In the genomic region with DNA sequence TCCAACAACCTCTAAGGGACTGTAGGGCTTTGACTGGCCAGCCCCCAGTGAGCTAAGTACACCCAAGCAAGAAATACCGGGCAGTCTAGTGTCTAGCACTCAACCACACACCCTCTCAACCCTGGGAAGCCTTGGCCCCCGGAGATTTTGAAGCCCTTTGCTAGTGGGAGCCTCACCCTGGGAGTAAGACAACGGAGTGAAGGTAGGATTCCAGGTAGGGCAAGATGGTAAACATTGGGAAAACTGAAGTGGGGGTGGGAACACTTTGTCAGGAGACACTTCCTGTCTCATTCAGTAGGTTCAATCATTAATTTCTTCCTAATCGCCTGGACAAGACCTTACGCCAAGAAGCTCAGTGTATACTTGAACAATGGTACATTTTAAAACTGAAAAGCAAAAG, we compare ENCODE assay signal across 17 mouse cellular contexts. TPM values are rescaled to one million over a fixed set of nuclear protein-coding genes. Genes with fewer than 3 reads are reported as not detected.
A peak's percentile ranks its signal among the peaks of the same experiment; 100 is the strongest.
DNase-seq lines count a peak whose midpoint lies in the region; ATAC-seq and TF ChIP-seq lines count a peak whose summit lies in the region.
"Had no signal": no experiment of that assay in that cellular context is flagged by ENCODE, and none has a peak within 500 bp of the region (broad histone marks: within the 10 kb centered on the region; RNA-seq: fewer than 3 reads in every experiment).

No protein-coding gene starts in this region.

- H3K4me2 ChIP-seq in kidney, postnatal 0 days (ENCODE audit: low read length), result no peak overlapping the region
- H3K4me2 ChIP-seq in liver, embryonic 15.5 days, result peak overlapping the region; percentile 100

- no peak for ATAC-seq in kidney, postnatal 0 days (replicated peaks; ENCODE audit: low FRiP score, low read depth)
- no peak for ATAC-seq in liver, embryonic 15.5 days (ENCODE audit: insufficient read depth)
- ATAC-seq: CD4-positive, CD25-positive, alpha-beta regulatory T cell, adult 4 months had no signal

- no peaks in the 10 kb centered on the region; the same call in 1 of the 2 replicates for H3K4me1 ChIP-seq in kidney, postnatal 0 days (replicated peaks; ENCODE audit: insufficient read depth, low read length)
- H3K4me1 ChIP-seq in ES-E14 (ENCODE audit: control insufficient read depth in 2 of 2, insufficient read depth in 2 of 2, low read length in 2 of 2, poor library complexity in 1 of 2), result peaks cover 24 to 26% of the 10 kb centered on the region in 2 experiments
- H3K4me1 ChIP-seq in liver, embryonic 15.5 days (replicated peaks), result peaks cover 39% of the 10 kb centered on the region
- H3K4me1 ChIP-seq in olfactory bulb, adult 2 months (ENCODE audit: control insufficient read depth, insufficient read depth, low read length), result peaks cover 26% of the 10 kb centered on the region

- in situ Hi-C loops in ES-E14 (cut with MboI; ENCODE audit: low sequenced_read_pairs in 2 of 2, unreplicated experiment in 2 of 2), result no loop called here

- H3K27ac ChIP-seq in kidney, postnatal 0 days, result no peak overlapping the region
- H3K27ac ChIP-seq in ES-E14 (ENCODE audit: insufficient read depth, low read depth, low read length, poor library complexity, severe bottlenecking), result no peak overlapping the region
- H3K27ac ChIP-seq in liver, embryonic 15.5 days (replicated peaks), result no peak overlapping the region
- peak overlapping the region; percentile 36; the same call in 1 of the 2 replicates for H3K27ac ChIP-seq in olfactory bulb, adult 2 months (ENCODE audit: insufficient read depth, low read depth, low read length)
- H3K27ac ChIP-seq: hindbrain, embryonic 10.5 days; kidney, embryonic 15.5 days; midbrain, embryonic 10.5 days; neural tube, embryonic 15.5 days had no signal

- WGBS in kidney, postnatal 0 days, result 90% methylated on average over 5 of the region's 5 CpGs
- WGBS in liver, embryonic 15.5 days (ENCODE audit: insufficient replicate concordance), result 65% methylated on average over 5 of the region's 5 CpGs
- WGBS in olfactory bulb, adult 2 months, result 86% methylated on average over 5 of the region's 5 CpGs

- H3K27me3 ChIP-seq in kidney, postnatal 0 days (ENCODE audit: insufficient read depth, low read length), result no peaks in the 10 kb centered on the region
- no peaks in the 10 kb centered on the region; the same call in 1 of the 2 replicates for H3K27me3 ChIP-seq in liver, embryonic 15.5 days
- H3K27me3 ChIP-seq: heart, embryonic 12.5 days; kidney, embryonic 15.5 days had no signal

- no peaks in the 10 kb centered on the region for H3K9me3 ChIP-seq in kidney, postnatal 0 days (replicated peaks; ENCODE audit: low read length)
- H3K9me3 ChIP-seq in ES-E14 (ENCODE audit: control insufficient read depth, insufficient read depth, low read depth, low read length), result no peaks in the 10 kb centered on the region
- H3K9me3 ChIP-seq in liver, embryonic 15.5 days (replicated peaks), result no peaks in the 10 kb centered on the region
- H3K9me3 ChIP-seq: heart, embryonic 12.5 days; hindbrain, embryonic 10.5 days; kidney, embryonic 15.5 days; midbrain, embryonic 10.5 days; neural tube, embryonic 15.5 days had no signal

- no peak for DNase-seq in kidney, postnatal 0 days (ENCODE audit: low spot score)
- no peak for DNase-seq in kidney, postnatal 4 days
- DNase-seq in ES-E14 (ENCODE audit: low read depth, low spot score), result no peak
- no peak for DNase-seq in urinary bladder, postnatal 10 days (ENCODE audit: low spot score)
- DNase-seq in urinary bladder, postnatal 4 days (ENCODE audit: low spot score in 2 of 2), result no peak
- DNase-seq: adrenal gland, postnatal 25 days; cerebellum, postnatal 36 days; gastrocnemius, postnatal 25 days; right cerebral cortex, adult 18-20 months had no signal

- H3K36me3 ChIP-seq in kidney, postnatal 0 days (ENCODE audit: insufficient read depth, low read length), result 0 out of 2 replicates have a peak, but pooled peaks cover 11% of the 10 kb centered on the region
- H3K36me3 ChIP-seq in ES-E14 (ENCODE audit: control insufficient read depth, insufficient read depth, low read length, poor library complexity, severe bottlenecking), result peaks cover 26% of the 10 kb centered on the region
- H3K36me3 ChIP-seq in liver, embryonic 15.5 days (replicated peaks), result peaks cover 6% of the 10 kb centered on the region; the same call in 1 of the 2 replicates

- TF ChIP-seq POLR2A in olfactory bulb, adult 2 months (IDR thresholded peaks at IDR 0.05; ENCODE audit: insufficient read depth, low read depth, low read length), result no peak

- no peak overlapping the region for H3K4me3 ChIP-seq in kidney, postnatal 0 days (replicated peaks; ENCODE audit: low read depth, low read length)
- peak overlapping the region; percentile 85 to 100; a peak in 2 of 4 replicates for H3K4me3 ChIP-seq in ES-E14 (ENCODE audit: insufficient read depth in 1 of 2, low read depth in 1 of 2, low read length in 2 of 2, poor library complexity in 1 of 2, severe bottlenecking in 1 of 2)
- H3K4me3 ChIP-seq in liver, embryonic 15.5 days (replicated peaks), result no peak overlapping the region
- no peak overlapping the region for H3K4me3 ChIP-seq in olfactory bulb, adult 2 months (ENCODE audit: insufficient read depth, low read depth, low read length)
- H3K4me3 ChIP-seq: heart, embryonic 12.5 days; midbrain, embryonic 10.5 days; neural tube, embryonic 15.5 days had no signal

- H3K9ac ChIP-seq in kidney, postnatal 0 days (ENCODE audit: low read depth, low read length), result 0 out of 2 replicates have a peak overlapping the region, but pooled peaks have one; percentile 27
- H3K9ac ChIP-seq in ES-E14 (ENCODE audit: insufficient read depth, low read depth, low read length, poor library complexity, severe bottlenecking), result 0 out of 2 replicates have a peak overlapping the region, but pooled peaks have one; percentile 16
- H3K9ac ChIP-seq in liver, embryonic 15.5 days, result no peak overlapping the region
- H3K9ac ChIP-seq: heart, embryonic 12.5 days; kidney, embryonic 15.5 days; neural tube, embryonic 15.5 days had no signal

- no peak for TF ChIP-seq CTCF in kidney, postnatal 0 days (IDR thresholded peaks at IDR 0.05; ENCODE audit: low read depth)
- TF ChIP-seq CTCF in olfactory bulb, adult 2 months (IDR thresholded peaks at IDR 0.05; ENCODE audit: insufficient read depth, low read depth, low read length), result no peak

TF ChIP-seq in ES-E14, 5 proteins besides CTCF, POLR2A, EP300 and RAD21:
- TF ChIP-seq HCFC1 (IDR thresholded peaks at IDR 0.05; ENCODE audit: borderline replicate concordance, insufficient read depth, low read length) (no peak), MAFK (IDR thresholded peaks at IDR 0.05; ENCODE audit: insufficient read depth, low read depth, low read length) (no peak), CHD2 (IDR thresholded peaks at IDR 0.05; ENCODE audit: low read depth, low read length) (no peak), ZC3H11A (IDR thresholded peaks at IDR 0.05; ENCODE audit: borderline replicate concordance, low read depth, low read length) (no peak), ZNF384 (IDR thresholded peaks at IDR 0.05; ENCODE audit: low read depth, low read length) (no peak)
TF ChIP-seq in ES-E14: peak in this region for 0.

RNA-seq across cellular contexts. Expression of a gene that starts 1.8 kb away (rescaled TPM):
- polyA plus RNA-seq in kidney, postnatal 0 days (2015; fragmentation: Nextera tagmentation; extraction: Ambion mirVana), result 37.1 and 37.9 TPM in 2 replicates
- total RNA-seq in ES-E14 (2012; rRNA removed), result 98.8 and 99.2 TPM in 2 replicates
- polyA plus RNA-seq in liver, embryonic 15.5 days (2015; fragmentation: Nextera tagmentation; extraction: Ambion mirVana), result 19.9 and 25.0 TPM in 2 replicates
- polyA plus RNA-seq in olfactory bulb, adult 2 months (2012; ENCODE audit: insufficient read depth, insufficient read length, low replicate concordance, missing spikeins), result not detected in 2 replicates

RNA-seq across cellular contexts. Expression of a gene that starts 20.2 kb away (rescaled TPM):
- 12.5 and 18.9 TPM in 2 replicates for polyA plus RNA-seq in kidney, postnatal 0 days (2015; fragmentation: Nextera tagmentation; extraction: Ambion mirVana)
- 39.8 and 56.3 TPM in 2 replicates for total RNA-seq in ES-E14 (2012; rRNA removed)
- polyA plus RNA-seq in liver, embryonic 15.5 days (2015; fragmentation: Nextera tagmentation; extraction: Ambion mirVana), result 3.2 and 4.7 TPM in 2 replicates
- not detected in 2 replicates for polyA plus RNA-seq in olfactory bulb, adult 2 months (2012; ENCODE audit: insufficient read depth, insufficient read length, low replicate concordance, missing spikeins)

RNA-seq across cellular contexts. Expression of a gene that starts 36.7 kb away (rescaled TPM):
- polyA plus RNA-seq in kidney, postnatal 0 days (2015; fragmentation: Nextera tagmentation; extraction: Ambion mirVana), result 19.9 and 20.3 TPM in 2 replicates
- 45.9 and 78.1 TPM in 2 replicates for total RNA-seq in ES-E14 (2012; rRNA removed)
- polyA plus RNA-seq in liver, embryonic 15.5 days (2015; fragmentation: Nextera tagmentation; extraction: Ambion mirVana), result 8.8 and 10.1 TPM in 2 replicates
- polyA plus RNA-seq in olfactory bulb, adult 2 months (2012; ENCODE audit: insufficient read depth, insufficient read length, low replicate concordance, missing spikeins), result not detected in 2 replicates

RNA-seq across cellular contexts. Expression of a gene that starts 36.8 kb away (rescaled TPM):
- 31.9 and 33.2 TPM in 2 replicates for polyA plus RNA-seq in kidney, postnatal 0 days (2015; fragmentation: Nextera tagmentation; extraction: Ambion mirVana)
- 23.2 and 23.4 TPM in 2 replicates for total RNA-seq in ES-E14 (2012; rRNA removed)
- 10.5 and 11.1 TPM in 2 replicates for polyA plus RNA-seq in liver, embryonic 15.5 days (2015; fragmentation: Nextera tagmentation; extraction: Ambion mirVana)
- polyA plus RNA-seq in olfactory bulb, adult 2 months (2012; ENCODE audit: insufficient read depth, insufficient read length, low replicate concordance, missing spikeins), result not detected in 2 replicates

RNA-seq across cellular contexts. Expression of a gene that starts 40.9 kb away (rescaled TPM):
- polyA plus RNA-seq in kidney, postnatal 0 days (2015; fragmentation: Nextera tagmentation; extraction: Ambion mirVana), result 22.2 and 24.6 TPM in 2 replicates
- 2.9 and 3.1 TPM in 2 replicates for total RNA-seq in ES-E14 (2012; rRNA removed)
- 1.4 TPM in 2 replicates for polyA plus RNA-seq in liver, embryonic 15.5 days (2015; fragmentation: Nextera tagmentation; extraction: Ambion mirVana)
- not detected in 2 replicates for polyA plus RNA-seq in olfactory bulb, adult 2 months (2012; ENCODE audit: insufficient read depth, insufficient read length, low replicate concordance, missing spikeins)

Comparison
In these comparisons a context has a peak if more than half of its experiments do, and no peak if none do; other contexts are left out.
1. H3K4me3 ChIP-seq: peak in ES-E14 (2 of 2); none in kidney, postnatal 0 days (single experiment), liver, embryonic 15.5 days (single experiment) and olfactory bulb, adult 2 months (single experiment).
2. RNA of a gene that starts 1.8 kb away (polyA plus RNA-seq): 37.1 to 37.9 TPM in kidney, postnatal 0 days and 19.9 to 25.0 TPM in liver, embryonic 15.5 days; not detected in olfactory bulb, adult 2 months; every median in the first group is over 10 times any median in the second.